Mouse (Mus musculus): Measurements from ENCODE around the gene Coro6. TPM values are rescaled to one million over a fixed set of nuclear protein-coding genes. Genes with fewer than 3 reads are reported as not detected.

Coro6 gene
- polyA plus RNA-seq, 1 experiment: 1.7 TPM

GRCm38 (mm10) chr11:77453388-77453787 lies 8.8 kb upstream of the Coro6 start:
- Histone ChIP-seq H3K4me3 (ENCODE audit: insufficient read depth, low read depth, low read length) (no peak overlapping the region), H3K4me1 (ENCODE audit: control insufficient read depth, insufficient read depth, insufficient read length, low read length) (peaks cover 14% of the 10 kb centered on the region), H3K27ac (replicated peaks; ENCODE audit: low read depth, low read length) (no peak overlapping the region)

GRCm38 (mm10) chr11:77455770-77456510 lies 6.3 kb upstream of the Coro6 start:
- no peak overlapping the region for H3K4me3 ChIP-seq (ENCODE audit: insufficient read depth, low read depth, low read length)
- H3K4me1 ChIP-seq (ENCODE audit: control insufficient read depth, insufficient read depth, insufficient read length, low read length): peaks cover 12% of the 10 kb centered on the region
- H3K27ac ChIP-seq (replicated peaks; ENCODE audit: low read depth, low read length): no peak overlapping the region

- no peak overlapping the region for H3K4me3 ChIP-seq (ENCODE audit: insufficient read depth, low read depth, low read length)
- peaks cover 12% of the 10 kb centered on the region for H3K4me1 ChIP-seq (ENCODE audit: control insufficient read depth, insufficient read depth, insufficient read length, low read length)
- H3K27ac ChIP-seq (replicated peaks; ENCODE audit: low read depth, low read length): no peak overlapping the region
These were observed 5.3 kb upstream of the Coro6 start for GRCm38 (mm10) chr11:77456866-77457265.

- 0 out of 2 replicates have a peak overlapping the region, but pooled peaks have one; percentile 21 for H3K27ac ChIP-seq (replicated peaks; ENCODE audit: low read depth, low read length)
- peaks cover 6% of the 10 kb centered on the region for H3K4me1 ChIP-seq (ENCODE audit: control insufficient read depth, insufficient read depth, insufficient read length, low read length)
- peak overlapping the region; percentile 69 for H3K4me3 ChIP-seq (ENCODE audit: insufficient read depth, low read depth, low read length)
These were observed 355 bp upstream of the Coro6 start for GRCm38 (mm10) chr11:77461856-77462255.

- Histone ChIP-seq H3K4me1 (ENCODE audit: control insufficient read depth, insufficient read depth, insufficient read length, low read length) (peaks cover 6% of the 10 kb centered on the region), H3K4me3 (ENCODE audit: insufficient read depth, low read depth, low read length) (peak overlapping the region; percentile 69), H3K27ac (replicated peaks; ENCODE audit: low read depth, low read length) (peak overlapping the region; percentile 24)
These were observed 862 bp downstream of the Coro6 start for GRCm38 (mm10) chr11:77463101-77463445.

GRCm38 (mm10) chr11:77463786-77464185 lies 1.6 kb downstream of the Coro6 start:
- no peak overlapping the region for H3K27ac ChIP-seq (replicated peaks; ENCODE audit: low read depth, low read length)
- H3K4me3 ChIP-seq (ENCODE audit: insufficient read depth, low read depth, low read length): peak overlapping the region; percentile 69; the same call in 1 of the 2 replicates
- H3K4me1 ChIP-seq (ENCODE audit: control insufficient read depth, insufficient read depth, insufficient read length, low read length): peaks cover 6% of the 10 kb centered on the region

- Histone ChIP-seq H3K4me1 (ENCODE audit: control insufficient read depth, insufficient read depth, insufficient read length, low read length) (peaks cover 6% of the 10 kb centered on the region), H3K27ac (replicated peaks; ENCODE audit: low read depth, low read length) (no peak overlapping the region), H3K4me3 (ENCODE audit: insufficient read depth, low read depth, low read length) (no peak overlapping the region)
These were observed 2.5 kb downstream of the Coro6 start for GRCm38 (mm10) chr11:77464684-77465083.

- H3K27ac ChIP-seq (replicated peaks; ENCODE audit: low read depth, low read length): no peak overlapping the region
- no peak overlapping the region for H3K4me3 ChIP-seq (ENCODE audit: insufficient read depth, low read depth, low read length)
- H3K4me1 ChIP-seq (ENCODE audit: control insufficient read depth, insufficient read depth, insufficient read length, low read length): peaks cover 6% of the 10 kb centered on the region
These were observed 2.9 kb downstream of the Coro6 start for GRCm38 (mm10) chr11:77465111-77465510.

GRCm38 (mm10) chr11:77466544-77466943 lies 4.3 kb downstream of the Coro6 start:
- Histone ChIP-seq H3K27ac (replicated peaks; ENCODE audit: low read depth, low read length) (no peak overlapping the region), H3K4me3 (ENCODE audit: insufficient read depth, low read depth, low read length) (no peak overlapping the region), H3K4me1 (ENCODE audit: control insufficient read depth, insufficient read depth, insufficient read length, low read length) (peaks cover 6% of the 10 kb centered on the region)

- Histone ChIP-seq H3K27ac (replicated peaks; ENCODE audit: low read depth, low read length) (no peak overlapping the region), H3K4me3 (ENCODE audit: insufficient read depth, low read depth, low read length) (peak overlapping the region; percentile 31; the same call in 1 of the 2 replicates), H3K4me1 (ENCODE audit: control insufficient read depth, insufficient read depth, insufficient read length, low read length) (peaks cover 6% of the 10 kb centered on the region)
These were observed 4.9 kb downstream of the Coro6 start for GRCm38 (mm10) chr11:77467157-77467556.

GRCm38 (mm10) chr11:77467784-77468183 lies 5.6 kb downstream of the Coro6 start:
- peak overlapping the region; percentile 26; the same call in 1 of the 2 replicates for H3K4me3 ChIP-seq (ENCODE audit: insufficient read depth, low read depth, low read length)
- H3K4me1 ChIP-seq (ENCODE audit: control insufficient read depth, insufficient read depth, insufficient read length, low read length): peaks cover 6% of the 10 kb centered on the region
- no peak overlapping the region for H3K27ac ChIP-seq (replicated peaks; ENCODE audit: low read depth, low read length)

GRCm38 (mm10) chr11:77468397-77468796 lies 6.2 kb downstream of the Coro6 start:
- H3K4me1 ChIP-seq (ENCODE audit: control insufficient read depth, insufficient read depth, insufficient read length, low read length): peaks cover 6% of the 10 kb centered on the region
- H3K27ac ChIP-seq (replicated peaks; ENCODE audit: low read depth, low read length): no peak overlapping the region
- no peak overlapping the region for H3K4me3 ChIP-seq (ENCODE audit: insufficient read depth, low read depth, low read length)

GRCm38 (mm10) chr11:77471407-77471806 lies 9.2 kb downstream of the Coro6 start:
- H3K4me1 ChIP-seq (ENCODE audit: control insufficient read depth, insufficient read depth, insufficient read length, low read length): peaks cover 4% of the 10 kb centered on the region; the same call in 1 of the 2 replicates
- no peak overlapping the region for H3K27ac ChIP-seq (replicated peaks; ENCODE audit: low read depth, low read length)
- H3K4me3 ChIP-seq (ENCODE audit: insufficient read depth, low read depth, low read length): no peak overlapping the region

- no peaks in the 10 kb centered on the region for H3K4me1 ChIP-seq (ENCODE audit: control insufficient read depth, insufficient read depth, insufficient read length, low read length)
- no peak overlapping the region for H3K4me3 ChIP-seq (ENCODE audit: insufficient read depth, low read depth, low read length)
These were observed 10.6 kb downstream of the Coro6 start for GRCm38 (mm10) chr11:77472775-77473174.

GRCm38 (mm10) chr11:77476216-77476615 lies 14.0 kb downstream of the Coro6 start:
- Histone ChIP-seq H3K4me3 (ENCODE audit: insufficient read depth, low read depth, low read length) (no peak overlapping the region), H3K27ac (replicated peaks; ENCODE audit: low read depth, low read length) (no peak overlapping the region), H3K4me1 (ENCODE audit: control insufficient read depth, insufficient read depth, insufficient read length, low read length) (no peaks in the 10 kb centered on the region)

More at GRCm38 (mm10) chr11:77472775-77473174, 10.6 kb downstream of the Coro6 start:
- no peak overlapping the region for H3K27ac ChIP-seq (replicated peaks; ENCODE audit: low read depth, low read length)

GRCm38 (mm10) chr11:77476895-77477294 lies 14.7 kb downstream of the Coro6 start:
- Histone ChIP-seq H3K27ac (replicated peaks; ENCODE audit: low read depth, low read length) (no peak overlapping the region), H3K4me1 (ENCODE audit: control insufficient read depth, insufficient read depth, insufficient read length, low read length) (no peaks in the 10 kb centered on the region), H3K4me3 (ENCODE audit: insufficient read depth, low read depth, low read length) (no peak overlapping the region)

Data from brown adipose tissue, adult 24 weeks (tissue).